Mouse (Mus musculus) heart, adult 11 months (tissue): ENCODE measurements around the gene Mrpl17.
"Not testable (repeated sequence)": the region's sequence is repeated elsewhere in the genome, so short reads cannot be mapped to it uniquely, and the experiment has no call there.

ENCODE experiments used
- DNase-seq: peaks from one replicate; pipeline ENCODE4 v3.0.0; 2022

The Mrpl17 gene

DNA sequence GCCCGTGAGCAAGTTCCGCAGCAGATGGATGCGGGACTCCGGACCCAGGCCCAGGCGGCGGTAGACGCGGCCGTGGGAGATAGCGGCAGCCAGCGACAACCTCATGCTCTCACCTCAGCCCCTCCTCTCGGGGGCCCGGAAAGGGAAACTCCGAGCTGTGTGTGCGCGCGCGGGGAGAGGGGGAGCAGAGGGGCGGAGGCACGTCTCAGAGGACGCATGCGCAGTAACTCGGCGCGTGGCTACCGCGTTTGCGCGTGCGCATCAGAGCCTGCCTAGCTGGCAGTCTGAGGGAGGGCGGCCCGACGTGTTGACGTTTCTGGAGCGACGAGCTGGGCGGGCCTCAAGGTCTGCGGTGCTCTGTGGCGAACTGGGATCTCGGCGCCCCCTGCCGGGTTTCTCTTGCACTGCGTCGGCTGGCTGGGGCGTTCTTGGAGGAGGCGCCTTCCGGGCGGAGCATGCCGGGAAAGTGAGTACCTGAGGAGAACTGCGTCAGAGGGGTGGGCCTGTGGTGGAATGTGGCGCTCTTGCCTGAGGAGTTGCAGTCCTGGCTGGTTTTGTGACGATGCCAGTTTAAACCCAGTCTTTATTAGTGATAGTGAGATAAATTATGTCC is at the start of gene Mrpl17:
Mrpl17 (minus strand) TSS at position 223 of the 613 bp plus-strand sequence.
- DNase-seq = peak; percentile 100

DNA sequence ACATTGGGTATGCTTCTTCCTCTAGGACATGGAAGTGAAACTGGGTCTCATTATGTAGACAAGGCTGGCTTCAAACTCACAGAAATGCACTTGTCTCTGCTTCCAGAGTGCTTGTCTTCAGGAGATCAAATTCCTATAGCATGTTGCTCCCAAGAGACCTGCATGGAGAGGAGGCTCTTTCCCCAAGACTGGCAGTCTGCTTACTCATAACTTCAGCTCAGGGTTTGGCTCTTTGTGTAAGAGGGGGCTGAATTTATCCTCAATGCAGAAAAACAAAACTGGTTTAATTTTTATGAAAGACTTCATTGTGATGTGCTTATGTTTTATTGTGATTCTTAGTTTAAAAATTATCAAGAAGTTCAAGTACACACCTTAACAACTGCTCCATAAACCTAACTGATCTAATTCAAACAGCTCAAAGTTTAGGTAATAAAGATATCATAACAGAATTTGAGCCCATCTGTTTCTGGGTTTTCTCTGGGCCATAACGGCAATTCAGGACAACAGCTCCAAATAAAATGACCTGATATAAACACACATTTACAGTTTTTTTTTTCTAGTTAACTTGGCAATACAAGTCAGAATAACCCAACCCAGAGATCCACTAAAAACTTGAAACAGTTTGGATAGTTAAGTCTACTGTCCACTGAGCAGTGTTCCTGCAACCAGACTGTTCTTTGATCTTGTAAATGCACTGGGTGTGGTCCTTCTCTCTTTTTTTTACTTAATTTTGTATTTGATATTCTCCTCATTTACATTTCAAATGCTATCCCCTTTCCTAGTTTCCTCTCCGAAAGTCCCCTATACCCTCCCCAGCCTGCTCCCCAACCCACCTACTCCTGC is 45.0 kb upstream of the Mrpl17 start:
- not testable (repeated sequence) for DNase-seq

DNA sequence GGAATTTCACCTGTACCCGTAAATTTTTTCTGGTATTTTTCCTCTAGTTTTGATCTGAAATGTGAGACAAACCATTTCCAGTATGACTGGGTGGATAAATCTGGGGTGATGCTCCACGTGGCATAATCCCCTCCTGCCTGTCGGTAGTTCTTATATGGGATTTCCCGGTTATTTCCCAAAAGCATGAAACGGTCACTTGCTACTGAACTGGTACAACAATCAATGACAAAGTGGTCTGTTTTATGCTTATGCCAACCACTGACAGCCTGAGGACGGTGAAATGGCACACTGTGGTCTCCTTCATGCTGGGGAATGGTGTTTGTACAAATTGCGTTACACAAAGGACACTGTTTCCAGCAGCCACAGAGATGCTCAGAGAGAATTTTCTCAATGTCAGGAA is 13.4 kb upstream of the Mrpl17 start:
- peak; percentile 82 for DNase-seq

DNA sequence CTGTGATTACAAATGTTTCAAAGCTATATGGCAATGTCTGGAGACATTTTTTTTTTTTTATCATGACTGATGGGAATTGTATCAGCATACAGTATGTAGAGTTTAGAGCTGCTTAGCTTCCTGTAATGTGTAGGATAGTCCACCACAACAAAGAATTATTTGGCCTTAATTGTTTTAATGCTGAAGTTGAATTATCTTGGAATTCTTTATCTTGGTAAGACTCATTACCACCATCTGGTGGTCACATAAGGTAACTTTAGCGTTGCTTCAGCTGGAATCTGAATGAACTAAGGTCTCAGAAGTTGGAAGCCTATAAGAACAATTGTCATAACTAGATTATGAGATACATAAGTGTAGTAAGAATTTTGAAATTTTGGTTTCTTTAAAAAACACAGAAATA is 7.6 kb upstream of the Mrpl17 start:
- no peak for DNase-seq

DNA sequence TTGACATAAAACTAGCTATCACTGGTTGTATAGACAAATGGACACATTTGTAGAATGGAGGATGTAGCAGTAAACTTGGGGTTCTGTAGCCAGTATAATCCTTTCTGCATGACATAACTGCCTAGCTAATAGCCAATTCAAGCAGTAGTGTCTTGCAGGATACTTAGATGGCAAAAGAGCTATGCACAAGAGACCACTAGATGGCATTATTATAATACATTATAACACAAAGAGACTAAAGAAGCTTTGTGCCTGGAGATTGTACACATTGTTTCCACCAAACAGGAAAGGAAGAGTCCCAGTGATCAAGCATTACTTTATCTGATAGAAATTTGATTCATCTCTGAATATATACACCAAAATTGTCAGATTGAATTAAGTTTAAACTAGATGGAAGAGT is 5.8 kb upstream of the Mrpl17 start:
- no peak for DNase-seq

DNA sequence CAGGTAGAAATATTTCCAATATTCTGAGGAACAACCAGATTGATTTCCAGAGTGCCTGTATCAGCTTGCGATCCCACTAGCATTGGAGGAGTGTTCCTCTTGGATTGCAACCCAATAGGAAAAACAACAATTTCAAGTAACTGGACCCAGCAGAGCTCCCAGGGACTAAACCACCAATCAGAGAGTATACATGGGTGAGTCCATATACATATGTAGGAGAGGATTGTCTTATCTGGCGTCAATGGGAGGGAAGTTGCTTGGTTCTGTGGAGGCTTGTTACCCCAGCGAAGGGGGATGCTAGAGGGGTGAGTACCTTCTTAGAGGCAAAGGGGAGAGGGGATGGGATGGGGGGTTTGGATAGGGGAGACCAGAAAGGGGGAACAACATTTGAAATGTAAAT is 2.4 kb upstream of the Mrpl17 start:
- peak; percentile 88 for DNase-seq

DNA sequence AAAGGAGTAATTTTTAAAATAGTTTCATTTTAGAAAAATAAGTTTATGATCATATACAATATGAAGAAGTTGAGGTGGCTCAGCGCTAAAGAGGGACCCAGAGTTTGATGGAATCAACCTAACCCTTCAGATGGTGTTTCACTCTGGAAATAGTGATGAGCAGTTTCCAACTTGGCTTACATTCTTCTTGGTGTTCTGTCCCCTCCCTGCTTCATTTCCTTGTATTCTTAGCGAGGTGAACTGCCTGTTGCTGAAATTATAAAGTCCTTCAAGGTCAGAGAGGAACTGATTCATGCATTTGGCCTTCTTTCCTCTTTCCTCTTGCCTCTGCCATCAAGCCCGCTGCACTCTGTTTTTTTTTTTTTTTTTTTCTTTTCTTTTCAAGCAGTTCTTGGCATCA is 1.7 kb upstream of the Mrpl17 start:
- DNase-seq = peak; percentile 91

DNA sequence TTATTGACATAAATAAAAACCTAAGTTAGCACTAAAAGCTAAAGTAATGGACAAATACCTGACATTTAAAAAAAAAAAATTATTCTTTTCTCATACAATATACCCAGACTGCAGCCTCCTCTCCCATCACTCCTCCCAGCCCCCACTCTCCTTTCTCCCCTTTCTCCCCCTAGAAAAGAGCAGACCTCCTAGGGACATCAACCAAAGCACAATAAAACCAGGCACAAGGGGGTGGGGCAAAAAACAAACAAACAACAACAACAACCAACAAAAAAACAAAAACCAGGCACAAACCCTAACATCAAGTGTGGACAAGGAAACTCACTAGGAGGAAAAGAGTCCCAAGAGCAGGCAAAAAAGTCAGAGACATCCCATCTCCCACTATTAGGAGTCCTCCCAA is 617 bp upstream of the Mrpl17 start:
- no peak for DNase-seq

DNA sequence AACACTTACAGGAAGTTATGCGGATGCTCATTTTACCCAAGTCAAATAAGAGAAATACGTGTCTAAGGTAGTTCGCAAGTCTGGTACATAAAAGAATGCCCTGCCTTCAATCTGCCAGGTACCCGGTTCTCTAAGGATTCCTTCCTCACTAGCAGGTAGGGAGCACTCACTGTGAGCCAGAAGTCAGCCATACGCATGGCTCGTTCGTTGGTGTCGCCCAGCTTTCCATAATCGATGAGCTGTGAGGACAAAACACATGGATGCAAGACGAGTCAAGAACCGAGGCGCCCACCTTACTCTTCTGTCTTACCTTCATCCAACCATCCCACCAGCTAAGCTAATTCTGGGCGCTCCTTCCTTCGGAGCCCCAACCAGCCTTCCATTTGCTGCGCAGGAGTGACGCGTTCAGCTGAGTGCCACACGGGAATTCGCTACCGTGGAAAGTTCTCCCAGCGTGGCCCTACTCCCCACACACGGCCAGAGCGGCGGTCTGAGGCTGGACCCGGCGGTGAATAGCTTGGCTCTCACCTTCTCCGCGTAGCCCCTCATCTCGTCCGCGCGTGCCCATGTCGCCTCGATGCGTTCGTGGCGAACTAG is 521 bp downstream of the Mrpl17 start:
- DNase-seq = no peak

DNA sequence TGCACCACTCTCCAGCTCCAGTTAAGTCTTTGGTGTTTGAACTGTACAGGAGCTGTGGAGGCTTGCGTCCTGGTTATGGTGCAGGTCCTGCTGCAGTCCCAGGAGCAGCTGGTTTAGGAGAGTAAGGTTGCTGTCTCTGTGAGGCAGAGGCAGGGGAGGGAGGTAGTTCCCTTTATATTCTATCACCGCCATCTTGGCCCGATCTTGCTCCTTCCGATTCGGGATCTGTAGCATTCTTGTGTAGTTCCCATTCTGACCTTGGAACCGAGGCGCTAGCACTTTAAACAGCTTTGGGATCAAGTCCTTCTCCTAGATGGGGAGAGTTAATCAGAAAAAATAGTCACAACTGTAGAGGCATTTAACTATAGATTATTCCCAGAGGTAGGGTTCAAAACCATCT is 1.1 kb downstream of the Mrpl17 start:
- DNase-seq = peak; percentile 87

DNA sequence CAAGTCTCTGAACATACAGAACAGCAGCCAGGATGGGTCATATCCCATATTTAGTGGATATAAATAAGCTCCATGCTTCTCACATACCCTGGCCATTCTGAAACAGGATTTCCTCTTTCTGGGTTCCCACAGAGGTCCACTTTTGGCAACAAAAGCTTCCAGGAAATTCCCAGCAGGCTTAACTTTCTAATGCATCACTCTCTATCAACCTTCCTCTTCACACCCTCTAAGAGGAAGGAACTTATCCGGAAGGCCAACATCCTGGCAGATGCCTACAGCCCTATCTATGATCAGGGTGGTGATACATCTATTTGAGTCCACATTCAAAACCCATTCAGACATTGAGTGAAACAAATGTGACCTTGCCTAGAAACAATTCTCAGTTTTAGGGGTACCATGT is 2.5 kb downstream of the Mrpl17 start:
- DNase-seq = peak; percentile 96

DNA sequence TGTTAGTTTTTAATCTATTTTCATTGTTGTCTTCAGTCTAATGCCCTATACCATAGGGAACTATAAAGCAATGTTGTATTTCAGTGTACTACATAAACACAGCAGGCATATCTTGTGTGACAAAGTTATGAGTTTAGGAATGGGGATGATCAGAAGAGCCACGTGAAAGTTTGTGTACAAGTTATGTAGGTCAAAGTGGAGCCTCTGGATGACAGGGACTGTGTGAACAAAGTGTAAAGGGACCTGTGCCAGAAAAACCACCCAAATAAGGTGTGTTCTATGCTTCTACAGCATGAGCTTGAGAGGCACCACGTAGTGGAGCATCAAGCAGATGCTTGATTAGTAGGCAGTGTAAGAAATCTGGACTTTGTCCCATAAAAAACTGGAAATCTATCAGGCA is 4.2 kb downstream of the Mrpl17 start:
- peak; percentile 30 for DNase-seq

DNA sequence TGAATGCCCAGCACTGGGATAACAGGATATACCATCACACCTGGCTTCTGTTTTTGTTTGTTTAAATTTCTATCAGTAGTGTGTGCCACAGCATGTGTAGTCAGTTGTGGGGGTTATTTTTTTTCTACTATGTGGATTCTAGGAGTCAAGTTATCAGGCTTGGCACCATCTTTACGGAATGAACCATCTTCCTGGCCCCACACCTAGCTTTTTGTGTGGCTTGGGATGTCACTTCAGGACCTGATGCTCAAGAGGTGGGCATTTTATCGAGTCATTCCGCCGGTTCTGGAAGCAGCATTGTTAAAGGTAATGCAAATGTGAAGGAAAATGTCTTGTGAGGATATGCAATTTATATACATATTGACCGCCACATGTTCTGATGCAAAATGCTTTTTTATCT is 4.8 kb downstream of the Mrpl17 start:
- DNase-seq = peak; percentile 39

DNA sequence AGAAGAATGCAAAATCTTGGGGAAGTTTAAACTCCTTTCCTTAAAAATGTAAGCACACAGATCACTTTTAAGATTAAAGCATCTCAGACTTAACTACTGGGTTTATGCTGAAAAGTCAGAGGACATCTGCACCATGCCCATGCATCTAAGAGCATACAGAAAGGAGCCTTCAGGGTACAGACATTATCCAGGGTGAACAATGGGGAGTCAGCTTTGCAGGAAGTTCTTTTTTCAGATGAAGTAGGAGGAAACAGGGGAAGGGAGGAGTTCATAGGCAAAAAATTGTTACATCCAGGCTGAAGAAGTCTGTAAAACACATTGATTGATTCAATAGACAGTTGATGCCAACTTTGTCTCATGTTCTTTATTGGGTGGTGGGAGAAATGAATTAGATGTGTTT is 7.5 kb downstream of the Mrpl17 start:
- peak; percentile 80 for DNase-seq

DNA sequence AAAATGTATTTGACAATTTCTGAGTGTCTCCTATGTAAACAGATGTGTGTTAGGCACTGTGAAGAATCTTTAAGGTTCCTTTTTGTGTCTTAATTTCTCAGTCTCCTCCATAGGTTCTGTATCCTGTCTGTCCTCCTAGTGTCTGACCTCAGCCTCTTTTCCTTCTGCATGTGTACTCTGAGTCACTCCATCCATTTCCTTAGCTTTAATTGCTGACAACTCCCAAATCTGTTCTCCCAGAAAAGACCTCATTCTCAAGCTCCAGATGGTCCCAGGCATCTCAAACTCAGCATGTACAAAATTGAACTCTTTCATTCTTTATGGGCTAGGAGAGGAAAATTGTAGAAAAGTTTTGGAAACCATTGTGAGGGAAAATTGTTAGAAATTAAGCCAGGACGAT is 8.1 kb downstream of the Mrpl17 start:
- peak; percentile 51 for DNase-seq

DNA sequence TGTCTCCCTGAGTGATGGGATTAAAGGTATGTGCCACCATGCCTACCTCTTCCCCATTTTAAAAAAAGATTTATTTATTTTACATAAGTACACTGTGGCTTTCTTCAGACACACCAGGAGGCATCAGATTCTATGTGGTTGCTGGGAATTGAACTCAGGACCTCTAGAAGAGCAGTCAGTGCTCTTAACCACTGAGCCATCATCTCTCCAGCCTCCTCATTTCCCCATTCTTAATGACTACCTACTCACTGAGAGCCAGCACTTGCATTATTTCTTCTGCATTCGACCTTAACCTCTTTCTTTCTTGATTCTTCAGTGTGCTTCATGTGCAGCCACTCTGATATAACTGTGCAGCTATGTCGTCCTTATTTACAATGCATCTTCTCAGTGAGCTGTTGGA is 8.6 kb downstream of the Mrpl17 start:
- DNase-seq = peak; percentile 17

DNA sequence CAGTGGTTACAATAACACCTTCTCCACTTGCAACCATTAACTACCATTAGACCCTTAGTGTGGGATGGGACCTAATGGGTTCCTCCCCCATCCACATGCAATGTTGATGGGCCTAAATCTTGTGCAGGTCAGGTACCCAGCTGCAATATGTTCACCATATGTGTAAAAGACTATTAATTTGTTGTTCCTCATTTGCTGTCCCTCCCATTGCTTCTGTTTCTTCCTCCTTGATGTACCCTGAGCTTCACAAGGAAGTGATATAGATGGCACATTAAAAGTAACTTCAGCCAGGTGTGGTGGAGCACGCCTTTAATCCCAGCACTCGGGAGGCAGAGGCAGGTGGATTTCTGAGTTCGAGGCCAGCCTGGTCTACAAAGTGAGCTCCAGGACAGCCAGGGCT is 13.9 kb downstream of the Mrpl17 start:
- DNase-seq = peak; percentile 64

DNA sequence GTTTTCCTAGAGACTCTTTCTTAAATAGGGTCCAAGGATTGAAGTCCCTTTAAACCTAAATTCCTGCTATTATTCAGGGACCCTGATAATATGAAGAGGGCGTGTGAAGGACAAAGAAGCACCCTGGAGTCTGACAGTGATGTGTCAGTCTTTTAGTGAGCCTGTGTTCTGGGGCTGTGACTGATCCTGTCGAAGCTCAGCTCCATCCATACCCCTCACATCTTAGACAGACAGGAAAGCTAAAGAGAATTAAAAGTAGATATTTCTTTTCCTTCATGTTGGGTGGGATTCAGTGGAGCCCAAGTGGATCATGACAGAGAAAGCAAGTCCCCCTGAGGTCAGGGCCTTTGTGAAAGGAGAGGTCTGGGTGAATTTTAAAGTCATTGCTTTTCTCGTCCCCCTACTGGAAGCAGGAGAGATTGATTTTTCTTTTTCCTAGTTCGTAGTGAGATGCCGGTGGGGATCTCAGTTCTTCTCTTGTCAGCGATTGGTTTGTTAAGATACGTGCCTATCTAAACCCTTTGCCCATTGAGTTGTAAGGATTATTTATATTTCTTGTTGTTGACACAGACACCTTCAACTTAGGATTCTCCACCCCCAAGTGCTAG is 15.0 kb downstream of the Mrpl17 start:
- peak; percentile 70 for DNase-seq

DNA sequence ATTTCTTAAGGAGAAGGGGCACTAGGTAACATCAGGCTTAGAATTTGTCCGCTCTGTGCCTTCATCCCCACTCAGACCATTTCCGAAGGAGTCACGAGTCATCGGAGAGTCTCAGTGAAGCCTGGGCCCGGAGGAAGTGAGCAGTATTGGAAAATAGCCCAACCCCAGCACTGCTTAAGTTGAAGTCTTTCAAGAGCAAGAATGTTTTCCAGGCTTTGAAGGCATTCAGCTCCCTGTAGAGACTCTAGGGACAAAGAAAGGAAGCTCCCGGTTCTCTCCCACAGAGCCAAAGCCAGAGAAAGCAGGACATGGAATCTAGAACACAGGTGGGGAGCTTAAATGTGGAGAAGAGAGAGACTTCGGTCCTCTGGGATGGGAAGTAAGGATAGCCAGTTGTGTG is 17.2 kb downstream of the Mrpl17 start:
- DNase-seq = peak; percentile 97

DNA sequence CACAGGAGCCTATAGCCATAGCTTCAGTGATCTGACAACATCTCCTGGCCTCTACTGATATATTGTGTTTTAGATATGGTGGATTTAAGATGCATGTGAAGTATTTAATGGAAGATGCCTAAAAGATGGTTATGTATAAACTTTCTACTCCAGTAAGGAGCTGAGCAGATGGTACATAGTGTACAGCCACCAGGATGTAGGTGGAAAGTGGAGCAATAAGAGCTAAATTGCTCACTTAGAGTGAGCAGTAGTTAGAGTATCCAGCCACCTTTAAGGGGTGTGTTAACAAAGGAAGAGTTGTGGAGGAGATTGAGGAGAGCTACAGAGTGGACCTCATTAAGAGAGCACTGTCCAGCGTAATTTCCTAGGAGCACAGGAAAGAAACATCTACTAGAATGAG is 19.8 kb downstream of the Mrpl17 start:
- DNase-seq = peak; percentile 10

DNA sequence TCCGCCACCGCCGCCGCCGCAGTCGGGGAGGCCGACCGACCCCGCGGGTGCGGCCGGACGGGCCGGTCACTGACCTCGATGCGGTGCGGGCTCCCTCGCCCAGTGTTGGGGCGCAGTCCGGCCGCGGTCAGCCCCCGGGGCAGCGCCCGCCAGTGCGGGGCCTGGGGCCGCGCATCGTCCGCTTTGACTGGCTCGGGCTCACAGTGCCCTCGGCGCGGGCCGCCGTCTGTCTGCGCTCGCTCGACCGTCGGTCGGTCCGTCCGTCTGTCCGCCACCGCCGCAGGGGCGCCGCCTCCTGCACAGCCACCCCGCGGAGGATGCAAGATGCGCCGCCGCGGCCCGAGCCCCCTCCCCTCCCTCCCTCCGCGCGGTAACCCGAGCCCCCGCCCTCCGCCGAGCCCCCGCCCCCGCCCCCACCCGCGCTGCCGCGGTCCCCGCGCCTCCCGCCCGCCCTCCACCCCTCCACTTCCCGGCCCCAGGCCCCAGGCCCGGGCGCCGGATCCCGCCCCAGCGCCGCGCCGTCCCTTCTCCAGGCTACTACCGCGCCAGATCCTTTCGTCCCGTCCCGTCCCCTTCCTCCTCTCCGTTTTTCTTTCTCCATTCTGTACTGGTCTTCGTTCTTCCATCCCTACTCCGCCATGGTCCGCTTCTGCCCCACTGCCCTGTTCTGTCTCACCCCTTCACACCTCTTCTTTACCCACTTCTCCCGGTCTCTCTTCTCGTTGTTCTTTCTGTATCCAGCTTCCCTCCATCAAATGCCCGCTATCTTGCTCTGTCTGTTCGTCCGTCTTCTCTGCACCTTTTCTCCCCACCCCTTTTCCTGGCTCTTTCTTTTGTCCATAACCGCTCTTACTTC is 23.4 kb downstream of the Mrpl17 start, which contains the start of gene Dchs1:
Dchs1 (minus strand) TSS at position 370 of the 856 bp plus-strand sequence.
- DNase-seq = peak; percentile 94

DNA sequence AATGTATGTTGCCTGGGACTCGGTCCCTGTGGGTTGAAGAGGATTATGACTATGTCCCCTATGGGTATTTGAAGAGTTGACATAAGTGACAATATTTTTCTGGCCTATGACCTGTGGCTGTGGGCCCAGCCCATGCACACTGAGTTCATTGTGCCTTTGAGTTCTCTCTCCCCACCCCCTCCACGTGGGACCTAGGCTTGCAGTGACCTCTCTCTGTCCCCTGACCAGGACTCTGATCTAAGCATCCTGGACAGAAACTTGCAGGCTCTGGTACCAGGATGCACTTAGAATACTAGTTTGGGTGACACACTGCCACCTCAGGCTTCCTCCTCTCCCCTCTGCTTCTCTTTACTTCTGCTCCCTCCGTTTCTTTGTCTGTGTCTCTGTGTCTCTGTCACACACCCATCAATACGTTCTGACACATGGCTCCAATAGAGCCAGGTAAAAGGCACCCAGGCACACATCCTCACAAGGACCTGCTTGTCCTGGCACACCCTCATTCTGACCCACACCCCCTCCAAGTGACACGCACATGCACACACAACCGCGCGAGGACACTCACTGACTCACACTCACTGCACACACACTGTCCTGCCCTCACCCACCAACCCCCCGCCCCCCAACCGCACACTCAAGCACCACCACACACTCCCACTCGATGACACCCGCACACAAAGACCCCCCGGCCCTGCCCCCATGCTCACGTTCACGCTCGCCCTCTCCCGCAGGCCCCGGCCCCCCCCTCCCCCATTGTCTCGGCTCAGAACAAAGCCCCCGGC is 24.2 kb downstream of the Mrpl17 start:
- peak; percentile 93 for DNase-seq
